Mouse (Mus musculus): ENCODE data around the gene Fn3k.

The Fn3k gene

GRCm38 (mm10) chr11:121457874-121458273 lies 23.2 kb downstream of the Fn3k start:
- DNase-seq: no peak

GRCm38 (mm10) chr11:121467408-121467807 lies 32.7 kb downstream of the Fn3k start:
- no peak for DNase-seq

DNA sequence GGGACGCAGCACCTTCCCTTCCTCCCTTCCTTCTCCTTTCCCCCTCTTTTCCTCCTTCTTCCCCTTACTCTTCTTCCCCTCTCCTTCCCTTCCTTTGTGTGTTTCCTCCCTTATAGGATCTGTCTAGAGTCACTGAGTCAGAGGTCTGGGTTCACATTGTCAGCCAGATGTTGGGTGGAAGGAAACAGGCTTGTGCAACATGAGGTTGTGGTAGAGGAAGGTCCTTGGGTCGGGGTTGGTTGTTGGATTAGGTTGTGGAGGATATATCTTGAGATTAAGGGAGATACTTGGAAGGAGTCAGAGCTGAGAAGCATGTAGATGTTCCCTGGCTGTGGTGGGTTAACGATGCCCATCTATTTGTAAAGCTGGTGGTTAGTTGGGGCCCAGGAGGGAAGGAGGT lies 40.1 kb downstream of the Fn3k start:
- no peak for DNase-seq

DNA sequence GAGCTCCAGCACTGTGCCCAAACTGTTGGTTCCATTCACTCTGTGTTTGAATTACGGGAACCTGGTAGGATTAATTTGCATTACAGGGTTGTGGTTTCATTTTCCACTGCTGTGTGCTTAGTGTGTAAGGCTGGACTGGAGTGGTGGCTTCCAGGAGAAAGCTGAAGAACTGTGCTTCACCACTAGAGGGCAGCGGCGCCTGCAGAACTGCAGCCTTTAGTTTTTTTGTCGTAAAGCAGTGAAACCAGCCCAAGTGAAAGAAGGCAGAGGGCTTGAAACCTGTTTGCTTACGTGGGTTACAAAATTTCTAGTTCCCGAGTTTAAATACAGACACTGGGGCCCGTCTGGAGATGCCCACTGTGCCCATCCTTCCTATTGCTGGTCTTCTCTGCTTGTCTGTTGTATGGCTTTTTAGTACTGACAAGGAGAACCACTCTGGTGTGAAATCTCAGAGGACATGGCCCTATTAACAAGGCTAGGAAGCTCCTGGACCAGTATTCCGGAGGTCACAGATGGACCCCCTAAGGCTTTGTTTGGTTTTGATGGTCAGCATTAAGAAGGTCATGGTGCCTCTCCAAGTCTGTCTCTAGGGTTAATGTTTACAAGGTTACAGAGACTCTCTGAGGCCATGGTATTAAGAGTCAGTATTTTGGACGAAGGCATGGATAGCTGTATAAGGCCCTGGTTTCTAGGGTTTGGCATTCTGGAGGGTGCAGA lies 41.1 kb downstream of the Fn3k start:
- DNase-seq: peak; percentile 63 to 72

DNA sequence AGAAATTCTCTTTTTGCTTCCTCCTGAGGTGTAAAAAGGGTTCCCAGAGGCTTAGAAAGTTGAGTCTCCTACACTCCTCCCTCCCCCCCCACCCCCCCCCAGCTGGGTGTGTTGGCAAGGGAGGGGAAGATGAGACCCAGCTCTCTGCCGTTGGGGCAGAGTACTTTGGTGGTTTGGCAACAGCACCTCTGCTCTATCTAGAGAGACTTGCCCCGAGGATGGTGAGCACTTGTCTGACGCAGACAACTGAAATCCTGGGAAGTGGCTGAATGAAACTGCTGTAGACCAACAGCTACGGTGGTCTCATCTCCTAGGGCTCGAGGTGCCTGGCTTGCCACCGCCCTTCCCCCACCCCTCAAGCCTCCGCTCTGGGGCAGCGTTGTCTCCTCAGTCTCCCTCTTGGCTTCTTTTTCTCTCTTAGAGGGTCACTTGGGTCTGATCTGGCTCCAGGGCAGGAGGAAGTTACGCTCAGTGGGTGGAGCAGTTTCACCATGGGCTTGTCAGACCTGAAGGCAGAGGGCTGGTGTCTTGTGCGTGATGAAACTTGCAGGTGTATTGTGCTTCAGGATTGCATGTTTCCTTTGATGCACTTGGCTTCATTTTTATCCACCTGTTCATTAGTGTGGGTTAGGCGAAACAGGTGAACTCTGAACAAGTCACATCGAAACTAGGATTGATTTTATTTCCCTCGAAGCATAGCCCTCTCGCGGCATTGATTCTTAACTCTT lies 44.9 kb downstream of the Fn3k start:
- DNase-seq: no peak

GRCm38 (mm10) chr11:121481129-121481528 lies 46.4 kb downstream of the Fn3k start:
- no peak for DNase-seq

DNA sequence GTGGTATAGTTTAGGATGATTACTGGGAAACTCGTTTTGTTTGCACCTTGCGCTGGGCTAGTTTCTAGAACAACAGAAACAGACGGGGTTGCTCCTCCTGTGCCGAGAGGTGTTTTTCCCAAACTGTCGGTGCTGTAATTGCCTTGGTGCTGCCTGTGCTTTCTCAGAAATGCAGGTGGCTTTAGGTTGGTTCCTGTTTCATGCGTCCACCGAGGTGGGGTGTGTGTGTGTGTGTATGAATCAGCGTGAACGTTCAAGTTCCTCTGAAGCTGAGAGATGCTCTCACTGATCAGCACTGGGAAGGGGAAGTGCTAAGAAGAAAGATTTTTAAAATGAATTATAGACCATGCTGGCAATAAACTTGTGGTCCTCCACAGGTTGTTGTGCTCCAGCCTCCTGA lies 51.2 kb downstream of the Fn3k start:
- DNase-seq: no peak

DNA sequence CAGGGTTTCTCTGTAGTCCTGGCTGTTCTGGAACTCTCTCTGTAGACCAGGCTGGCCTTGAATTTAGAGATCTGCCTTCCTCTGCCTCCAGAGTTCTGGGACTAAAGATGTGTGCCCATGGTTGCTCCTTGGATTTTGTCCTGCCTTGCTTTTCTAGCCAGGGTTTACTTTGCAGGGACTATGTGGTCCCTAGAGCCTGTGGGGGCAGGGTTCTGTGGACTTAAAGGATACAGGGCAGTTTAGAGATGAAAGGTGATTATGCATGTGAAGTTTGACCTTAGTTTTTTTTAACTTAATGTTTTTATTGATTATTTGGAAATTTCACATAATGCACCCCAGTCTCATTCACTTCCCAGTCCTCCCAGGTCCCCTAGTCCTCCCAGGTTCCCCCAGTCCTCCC lies 55.9 kb downstream of the Fn3k start:
- no peak for DNase-seq

Measured in lung, adult 18-20 months (tissue).